Comparison of ENCODE assay signal across 8 mouse cellular contexts in genomic region chr7:105482426-105482825, GRCm38 (mm10). TPM values are rescaled to one million over a fixed set of nuclear protein-coding genes. Genes with fewer than 3 reads are reported as not detected.
A peak's percentile ranks its signal among the peaks of the same experiment; 100 is the strongest.
DNase-seq lines count a peak whose midpoint lies in the region; ATAC-seq lines count a peak whose summit lies in the region.

No protein-coding gene starts in this region.

- H3K4me1 ChIP-seq in forebrain, embryonic 16.5 days (replicated peaks; ENCODE audit: control insufficient read depth, insufficient read depth, low read length): peaks cover 24% of the 10 kb centered on the region
- 0 out of 2 replicates have a peak, but pooled peaks cover 8% of the 10 kb centered on the region for H3K4me1 ChIP-seq in hindbrain, embryonic 11.5 days (replicated peaks; ENCODE audit: control insufficient read depth, insufficient read depth, low read length)
- peaks cover 31% of the 10 kb centered on the region for H3K4me1 ChIP-seq in limb, embryonic 15.5 days
- peaks cover 10% of the 10 kb centered on the region for H3K4me1 ChIP-seq in neural tube, embryonic 14.5 days (ENCODE audit: control insufficient read depth, insufficient read depth, low read length)

- H3K27me3 ChIP-seq in forebrain, embryonic 16.5 days (replicated peaks; ENCODE audit: control insufficient read depth, insufficient read depth, low read length): no peaks in the 10 kb centered on the region
- H3K27me3 ChIP-seq in hindbrain, embryonic 11.5 days (ENCODE audit: control insufficient read depth, insufficient read depth, low read length): no peaks in the 10 kb centered on the region; the same call in 1 of the 2 replicates
- no peaks in the 10 kb centered on the region for H3K27me3 ChIP-seq in limb, embryonic 15.5 days
- no peaks in the 10 kb centered on the region for H3K27me3 ChIP-seq in neural tube, embryonic 14.5 days (ENCODE audit: control insufficient read depth, insufficient read depth, low read length)

- ATAC-seq in forebrain, embryonic 16.5 days: peak; percentile 32
- peak; percentile 39 for ATAC-seq in hindbrain, embryonic 11.5 days (ENCODE audit: low FRiP score)
- ATAC-seq in limb, embryonic 15.5 days (ENCODE audit: insufficient number of reproducible peaks, low FRiP score, low TSS enrichment, low read depth): peak; percentile 84
- peak; percentile 45 for ATAC-seq in neural tube, embryonic 14.5 days (ENCODE audit: low read depth)
- ATAC-seq in monocyte, adult 5-6 weeks (replicated peaks; ENCODE audit: insufficient number of reproducible peaks, low FRiP score, low TSS enrichment, poor library complexity, severe bottlenecking): no peak

- no peaks in the 10 kb centered on the region for H3K9me3 ChIP-seq in forebrain, embryonic 16.5 days (ENCODE audit: control insufficient read depth, low read length)
- H3K9me3 ChIP-seq in hindbrain, embryonic 11.5 days (ENCODE audit: control insufficient read depth, low read length): no peaks in the 10 kb centered on the region
- no peaks in the 10 kb centered on the region for H3K9me3 ChIP-seq in limb, embryonic 15.5 days
- no peaks in the 10 kb centered on the region for H3K9me3 ChIP-seq in neural tube, embryonic 14.5 days (ENCODE audit: control insufficient read depth, low read length)

- H3K4me3 ChIP-seq in forebrain, embryonic 16.5 days (replicated peaks; ENCODE audit: low read length): peak overlapping the region; percentile 46
- H3K4me3 ChIP-seq in hindbrain, embryonic 11.5 days (ENCODE audit: low read depth, low read length): peak overlapping the region; percentile 39
- H3K4me3 ChIP-seq in limb, embryonic 15.5 days: peak overlapping the region; percentile 58
- H3K4me3 ChIP-seq in neural tube, embryonic 14.5 days (ENCODE audit: low read depth, low read length): peak overlapping the region; percentile 38

- peak; percentile 26 for DNase-seq in adrenal gland, postnatal 10 days
- DNase-seq in adrenal gland, adult 18-20 months (ENCODE audit: low spot score in 2 of 2): no peak
- no peak for DNase-seq in hindbrain, embryonic 11.5 days (ENCODE audit: low spot score)
- no peak for DNase-seq in T-cell, adult 2 months (ENCODE audit: low spot score)

- peak overlapping the region; percentile 70 for H3K9ac ChIP-seq in forebrain, embryonic 16.5 days (replicated peaks; ENCODE audit: low read depth, low read length)
- H3K9ac ChIP-seq in hindbrain, embryonic 11.5 days (ENCODE audit: low read depth, low read length): peak overlapping the region; percentile 72
- peak overlapping the region; percentile 85; the same call in 1 of the 2 replicates for H3K9ac ChIP-seq in limb, embryonic 15.5 days
- peak overlapping the region; percentile 57; the same call in 1 of the 2 replicates for H3K9ac ChIP-seq in neural tube, embryonic 14.5 days (replicated peaks; ENCODE audit: low read depth, low read length)

- peak overlapping the region; percentile 70 for H3K4me2 ChIP-seq in forebrain, embryonic 16.5 days (ENCODE audit: low read length)
- H3K4me2 ChIP-seq in hindbrain, embryonic 11.5 days (replicated peaks; ENCODE audit: low read depth, low read length): peak overlapping the region; percentile 76
- H3K4me2 ChIP-seq in limb, embryonic 15.5 days: peak overlapping the region; percentile 77
- H3K4me2 ChIP-seq in neural tube, embryonic 14.5 days (ENCODE audit: low read depth, low read length): peak overlapping the region; percentile 55

- H3K36me3 ChIP-seq in forebrain, embryonic 16.5 days (ENCODE audit: control insufficient read depth, insufficient read depth): no peaks in the 10 kb centered on the region
- H3K36me3 ChIP-seq in hindbrain, embryonic 11.5 days (ENCODE audit: control insufficient read depth, insufficient read depth, low read length): no peaks in the 10 kb centered on the region
- H3K36me3 ChIP-seq in limb, embryonic 15.5 days: no peaks in the 10 kb centered on the region
- no peaks in the 10 kb centered on the region for H3K36me3 ChIP-seq in neural tube, embryonic 14.5 days (ENCODE audit: control insufficient read depth, insufficient read depth, low read length)

- 49% methylated on average over 8 of the region's 8 CpGs for WGBS in forebrain, embryonic 16.5 days
- 53% methylated on average over 8 of the region's 8 CpGs for WGBS in hindbrain, embryonic 11.5 days
- 18% methylated on average over 8 of the region's 8 CpGs for WGBS in limb, embryonic 15.5 days
- 45% methylated on average over 8 of the region's 8 CpGs for WGBS in neural tube, embryonic 14.5 days

- H3K27ac ChIP-seq in forebrain, embryonic 16.5 days (ENCODE audit: low read length): no peak overlapping the region
- H3K27ac ChIP-seq in hindbrain, embryonic 11.5 days (ENCODE audit: low read depth, low read length): no peak overlapping the region
- peak overlapping the region; percentile 96 for H3K27ac ChIP-seq in limb, embryonic 15.5 days
- H3K27ac ChIP-seq in neural tube, embryonic 14.5 days (ENCODE audit: low read depth, low read length): peak overlapping the region; percentile 58; the same call in 1 of the 2 replicates

RNA-seq across cellular contexts. Expression of gene Cavin3, which starts 0.3 kb away (rescaled TPM):
- 10 to 100 TPM; 48.6 to 49.5 TPM for total RNA-seq in adrenal gland, postnatal 10 days (2021)
- total RNA-seq in adrenal gland, adult 18-20 months (2021): 10 to 100 TPM; 53.5 to 63.7 TPM
- 24.2 and 28.3 TPM in 2 replicates for polyA plus RNA-seq in forebrain, embryonic 16.5 days (2015; fragmentation: Nextera tagmentation; extraction: Ambion mirVana)
- polyA plus RNA-seq in hindbrain, embryonic 11.5 days (2014; fragmentation: Nextera tagmentation; extraction: Ambion mirVana): 29.6 and 34.3 TPM in 2 replicates
- polyA plus RNA-seq in limb, embryonic 15.5 days (2015; fragmentation: Nextera tagmentation; extraction: Ambion mirVana): 141 and 162 TPM in 2 replicates
- polyA plus RNA-seq in neural tube, embryonic 14.5 days (2014; fragmentation: Nextera tagmentation; extraction: Ambion mirVana): 21.2 and 33.3 TPM in 2 replicates
- not detected in 3 replicates for total RNA-seq in monocyte, adult 5-6 weeks (2017)

RNA-seq across cellular contexts. Expression of gene Cckbr, which starts 56.9 kb away (rescaled TPM):
- under 1 TPM in 1 of 2 experiments, not detected in 1; 0.12 TPM for total RNA-seq in adrenal gland, postnatal 10 days (2021)
- not detected for total RNA-seq in adrenal gland, adult 18-20 months (2021)
- polyA plus RNA-seq in forebrain, embryonic 16.5 days (2015; fragmentation: Nextera tagmentation; extraction: Ambion mirVana): 1.2 and 2.6 TPM in 2 replicates
- polyA plus RNA-seq in hindbrain, embryonic 11.5 days (2014; fragmentation: Nextera tagmentation; extraction: Ambion mirVana): 0.13 and 0.17 TPM in 2 replicates
- not detected in 2 replicates for polyA plus RNA-seq in limb, embryonic 15.5 days (2015; fragmentation: Nextera tagmentation; extraction: Ambion mirVana)
- 3.0 and 4.4 TPM in 2 replicates for polyA plus RNA-seq in neural tube, embryonic 14.5 days (2014; fragmentation: Nextera tagmentation; extraction: Ambion mirVana)
- total RNA-seq in monocyte, adult 5-6 weeks (2017): not detected in 3 replicates

Comparison
In these comparisons a context has a peak if more than half of its experiments do, and no peak if none do; other contexts are left out.
1. H3K27ac ChIP-seq: peak in limb, embryonic 15.5 days (single experiment) and neural tube, embryonic 14.5 days (single experiment); none in forebrain, embryonic 16.5 days (single experiment) and hindbrain, embryonic 11.5 days (single experiment).
2. Peak in every context shown above with its lines, with median percentiles within 50 percentile points of each other: H3K4me2 ChIP-seq, H3K4me3 ChIP-seq and H3K9ac ChIP-seq.